Mouse (Mus musculus): ENCODE data around the gene Lrrc1. TPM values are rescaled to one million over a fixed set of nuclear protein-coding genes. Genes with fewer than 3 reads are reported as not detected.

Gene Lrrc1
- total and polyA plus RNA-seq, 3 experiments, result 5.3 to 12.1 TPM; not detected in 1

DNA sequence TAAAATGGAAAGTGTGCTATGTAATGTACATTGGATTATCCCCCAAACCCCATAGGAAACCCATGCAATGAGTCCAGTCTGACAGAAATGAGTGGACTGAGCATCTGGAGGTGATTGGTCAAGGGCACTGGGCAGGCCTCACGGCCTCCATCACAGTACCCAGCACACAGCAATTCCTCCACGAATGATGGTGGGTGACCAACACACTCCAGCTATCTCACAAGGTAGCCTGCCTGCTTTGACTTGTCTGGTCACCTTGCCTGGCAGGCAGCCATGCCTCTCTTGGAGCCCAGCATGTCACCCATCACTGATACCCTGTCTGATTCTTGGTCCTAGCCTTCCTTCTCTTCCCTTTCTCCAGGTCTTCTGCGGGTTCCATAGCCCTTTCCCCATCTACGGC is 128.2 kb downstream of the Lrrc1 start:
- no peak for TF ChIP-seq MXI1 (IDR thresholded peaks at IDR 0.05; ENCODE audit: low read depth, low read length)
- no peak for TF ChIP-seq RCOR1 (IDR thresholded peaks at IDR 0.05; ENCODE audit: low read depth, low read length)
- TF ChIP-seq KAT2A (conservative IDR thresholded peaks at IDR 0.05; ENCODE audit: low read depth, low read length), result no peak
- no peak for TF ChIP-seq USF1 (IDR thresholded peaks at IDR 0.05; ENCODE audit: low read depth, low read length)
- TF ChIP-seq MAZ (IDR thresholded peaks at IDR 0.05; ENCODE audit: low read depth, low read length), result no peak
- TF ChIP-seq POLR2AphosphoS2 (IDR thresholded peaks at IDR 0.05; ENCODE audit: low read length), result no peak
- Histone ChIP-seq H3K79me2 (ENCODE audit: control insufficient read depth, insufficient read depth, low read length, poor library complexity) (no peaks in the 10 kb centered on the region), H3K4me3 (ENCODE audit: control insufficient read depth in 1 of 2, insufficient read depth in 1 of 2, low read depth in 2 of 2, low read length in 2 of 2) (no peak overlapping the region), H3K36me3 (ENCODE audit: control insufficient read depth in 1 of 2, insufficient read depth in 2 of 2, low read length in 2 of 2) (peaks cover 0 to 19% of the 10 kb centered on the region in 2 experiments; a peak in 2 of 4 replicates), H3K9ac (ENCODE audit: control insufficient read depth, low read depth, low read length, poor library complexity, severe bottlenecking) (no peak overlapping the region), H3K4me1 (ENCODE audit: control insufficient read depth in 1 of 2, insufficient read depth in 2 of 2, low read length in 2 of 2) (peaks cover 8 to 15% of the 10 kb centered on the region in 2 experiments), H3K27ac (ENCODE audit: control insufficient read depth, low read depth, low read length) (no peak overlapping the region), H3K9me3 (replicated peaks; ENCODE audit: insufficient read depth, low read length) (no peaks in the 10 kb centered on the region), H3K27me3 (ENCODE audit: control insufficient read depth in 1 of 2, insufficient read depth in 2 of 2, low read length in 2 of 2) (no peaks in the 10 kb centered on the region)
- DNase-seq (ENCODE audit: low read depth, low spot score), result no peak

DNA sequence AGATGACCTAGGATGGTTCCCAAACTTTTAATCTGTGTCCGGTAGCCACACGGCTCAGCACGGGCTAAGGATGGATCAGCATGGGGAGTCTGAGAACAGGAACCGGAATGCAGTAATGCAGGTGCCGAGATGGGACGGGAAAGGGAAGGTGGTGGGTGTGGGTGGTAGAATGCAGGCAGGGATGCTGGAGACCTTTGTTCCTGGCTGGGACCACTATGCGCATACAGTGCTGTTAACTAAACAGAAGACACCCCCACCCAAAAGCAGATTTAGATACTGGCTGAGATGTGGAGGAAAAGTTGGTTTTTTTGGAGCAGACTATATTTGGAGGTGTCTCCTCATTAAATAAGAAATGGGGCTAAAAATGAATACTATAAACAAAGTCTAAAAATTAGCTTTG is 128.7 kb downstream of the Lrrc1 start:
- Histone ChIP-seq H3K9me3 (replicated peaks; ENCODE audit: insufficient read depth, low read length) (no peaks in the 10 kb centered on the region), H3K4me3 (ENCODE audit: control insufficient read depth in 1 of 2, insufficient read depth in 1 of 2, low read depth in 2 of 2, low read length in 2 of 2) (no peak overlapping the region), H3K9ac (ENCODE audit: control insufficient read depth, low read depth, low read length, poor library complexity, severe bottlenecking) (no peak overlapping the region), H3K36me3 (ENCODE audit: control insufficient read depth in 1 of 2, insufficient read depth in 2 of 2, low read length in 2 of 2) (peaks cover 0 to 17% of the 10 kb centered on the region in 2 experiments; a peak in 2 of 4 replicates), H3K4me1 (ENCODE audit: control insufficient read depth in 1 of 2, insufficient read depth in 2 of 2, low read length in 2 of 2) (peaks cover 8 to 15% of the 10 kb centered on the region in 2 experiments), H3K27me3 (ENCODE audit: control insufficient read depth in 1 of 2, insufficient read depth in 2 of 2, low read length in 2 of 2) (no peaks in the 10 kb centered on the region), H3K79me2 (ENCODE audit: control insufficient read depth, insufficient read depth, low read length, poor library complexity) (no peaks in the 10 kb centered on the region), H3K27ac (ENCODE audit: control insufficient read depth, low read depth, low read length) (no peak overlapping the region)
- no peak for DNase-seq (ENCODE audit: low read depth, low spot score)
- TF ChIP-seq TAL1 (IDR thresholded peaks at IDR 0.05; ENCODE audit: low read length), result no peak
- TF ChIP-seq TBP (IDR thresholded peaks at IDR 0.05; ENCODE audit: low read depth, low read length), result no peak
- TF ChIP-seq CHD2 (IDR thresholded peaks at IDR 0.05; ENCODE audit: low read length), result no peak
- TF ChIP-seq MAZ (IDR thresholded peaks at IDR 0.05; ENCODE audit: low read depth, low read length), result no peak
- no peak for TF ChIP-seq GATA1 (IDR thresholded peaks at IDR 0.05; ENCODE audit: low read depth, low read length)
- TF ChIP-seq ZNF384 (IDR thresholded peaks at IDR 0.05; ENCODE audit: low read depth, low read length), result no peak
- no peak for TF ChIP-seq POLR2AphosphoS5 (IDR thresholded peaks at IDR 0.05; ENCODE audit: borderline replicate concordance, low read depth, low read length)
- TF ChIP-seq UBTF (IDR thresholded peaks at IDR 0.05; ENCODE audit: borderline replicate concordance, insufficient read depth, low read depth, low read length), result no peak
- TF ChIP-seq USF1 (IDR thresholded peaks at IDR 0.05; ENCODE audit: low read depth, low read length), result no peak

DNA sequence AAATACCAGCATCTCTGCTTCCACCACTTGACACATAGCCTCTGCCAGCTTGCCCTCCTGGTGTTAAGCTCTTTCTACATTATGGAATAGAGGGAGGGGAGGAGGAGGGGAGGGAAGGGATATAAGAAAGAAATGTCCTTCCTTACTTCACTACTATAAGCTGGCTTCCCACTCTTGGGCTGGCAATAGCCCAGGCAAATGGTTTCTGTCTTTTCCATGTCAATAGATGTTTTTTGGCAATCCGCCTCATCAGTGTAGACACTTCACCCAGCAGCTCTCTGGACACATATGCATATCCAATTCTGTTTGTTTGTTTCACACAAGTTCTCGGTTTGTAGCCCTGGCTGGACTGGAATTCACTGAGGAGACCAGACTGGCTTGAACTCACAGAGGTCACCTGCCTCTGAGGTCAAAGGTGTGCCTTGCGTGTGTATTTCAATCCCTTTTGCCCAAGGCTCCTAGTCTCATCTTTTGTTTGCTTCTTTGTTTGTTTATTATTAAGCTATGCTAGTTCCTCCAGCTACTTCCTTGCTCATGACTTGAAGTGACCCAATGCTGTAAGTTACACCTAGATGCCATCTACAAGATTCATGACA is 132.7 kb downstream of the Lrrc1 start:
- H3K79me2 ChIP-seq (ENCODE audit: control insufficient read depth, insufficient read depth, low read length, poor library complexity), result no peaks in the 10 kb centered on the region
- H3K27ac ChIP-seq (ENCODE audit: control insufficient read depth, low read depth, low read length), result no peak overlapping the region
- H3K4me3 ChIP-seq (ENCODE audit: control insufficient read depth in 1 of 2, insufficient read depth in 1 of 2, low read depth in 2 of 2, low read length in 2 of 2), result no peak overlapping the region
- no peaks in the 10 kb centered on the region for H3K27me3 ChIP-seq (ENCODE audit: control insufficient read depth in 1 of 2, insufficient read depth in 2 of 2, low read length in 2 of 2)
- no peaks in the 10 kb centered on the region for H3K36me3 ChIP-seq (ENCODE audit: control insufficient read depth in 1 of 2, insufficient read depth in 2 of 2, low read length in 2 of 2)
- DNase-seq (ENCODE audit: low read depth, low spot score), result no peak
- H3K9me3 ChIP-seq (replicated peaks; ENCODE audit: insufficient read depth, low read length), result no peaks in the 10 kb centered on the region
- H3K9ac ChIP-seq (ENCODE audit: control insufficient read depth, low read depth, low read length, poor library complexity, severe bottlenecking), result no peak overlapping the region
- H3K4me1 ChIP-seq (ENCODE audit: control insufficient read depth in 1 of 2, insufficient read depth in 2 of 2, low read length in 2 of 2), result no peaks in the 10 kb centered on the region; a peak in 1 of 4 replicates
- TF ChIP-seq MEF2A (IDR thresholded peaks at IDR 0.05; ENCODE audit: extremely low read depth, insufficient replicate concordance, low read depth, low read length, poor library complexity, severe bottlenecking) (no peak), ZC3H11A (IDR thresholded peaks at IDR 0.05; ENCODE audit: low read depth, low read length) (no peak), ZKSCAN1 (IDR thresholded peaks at IDR 0.05; ENCODE audit: low read depth, low read length) (no peak), NELFE (IDR thresholded peaks at IDR 0.05; ENCODE audit: low read depth, low read length) (no peak), MAFK (IDR thresholded peaks at IDR 0.05; ENCODE audit: borderline replicate concordance, low read depth, low read length) (no peak), CHD1 (IDR thresholded peaks at IDR 0.05; ENCODE audit: low read depth, low read length) (no peak), EP300 (IDR thresholded peaks at IDR 0.05; ENCODE audit: low read depth in 1 of 2, low read length in 2 of 2) (no peak), GABPA (IDR thresholded peaks at IDR 0.05; ENCODE audit: low read depth, low read length) (no peak), USF2 (IDR thresholded peaks at IDR 0.05; ENCODE audit: borderline replicate concordance in 1 of 2, insufficient read depth in 1 of 2, low read depth in 1 of 2, low read length in 2 of 2) (no peak), ELF1 (IDR thresholded peaks at IDR 0.05; ENCODE audit: low read depth, low read length) (no peak), RAD21 (IDR thresholded peaks at IDR 0.05; ENCODE audit: low read depth, low read length) (no peak), MYC (IDR thresholded peaks at IDR 0.05; ENCODE audit: low read depth, low read length) (no peak), POLR2A (IDR thresholded peaks at IDR 0.05; ENCODE audit: control insufficient read depth in 1 of 2, insufficient read depth in 1 of 2, low read depth in 1 of 2, low read length in 2 of 2, poor library complexity in 1 of 2) (no peak)

Data from MEL (cell line).